Mouse (Mus musculus) embryonic facial prominence, embryonic 12.5 days (tissue): ENCODE measurements around the gene Prss12. TPM values are rescaled to one million over a fixed set of nuclear protein-coding genes. Genes with fewer than 3 reads are reported as not detected.

Source experiments
- ATAC-seq: fragments of 200-750 bp; cut with Nextera tagmentation; 2 replicates; pipeline ENCODE4 v1.8.0; 2017; ENCODE audit not compliant: insufficient number of reproducible peaks, insufficient read depth, low FRiP score, low TSS enrichment
- H3K27ac ChIP-seq: fragments of 300-500 bp; sonication (generic); 2 replicates; pipeline ENCODE4 v1.5.1; 2016; ENCODE audit warnings: mild to moderate bottlenecking
- H3K27me3 ChIP-seq: fragments of 300-500 bp; sonication (generic); 2 replicates; pipeline ENCODE4 v1.6.1; 2016; ENCODE audit warnings: mild to moderate bottlenecking, moderate library complexity
- H3K36me3 ChIP-seq: fragments of 300-500 bp; sonication (generic); 2 replicates; pipeline ENCODE4 v1.6.1; 2016; ENCODE audit warnings: mild to moderate bottlenecking
- H3K4me1 ChIP-seq: fragments of 300-500 bp; sonication (generic); 2 replicates; pipeline ENCODE4 v1.6.1; 2016
- H3K4me2 ChIP-seq: fragments of 300-500 bp; sonication (generic); replicated peaks from 2 replicates; pipeline ENCODE4 v1.6.1; 2016; ENCODE audit warnings: mild to moderate bottlenecking, moderate library complexity
- H3K4me3 ChIP-seq: fragments of 300-500 bp; sonication (generic); 2 replicates; pipeline ENCODE4 v1.5.1; 2016; ENCODE audit warnings: mild to moderate bottlenecking
- H3K9ac ChIP-seq: fragments of 300-500 bp; sonication (generic); 2 replicates; pipeline ENCODE4 v1.6.1; 2016; ENCODE audit warnings: mild to moderate bottlenecking, moderate library complexity
- H3K9me3 ChIP-seq: fragments of 300-500 bp; sonication (generic); 2 replicates; pipeline ENCODE4 v1.6.1; 2016; ENCODE audit warnings: mild to moderate bottlenecking, moderate library complexity
- WGBS: fragments of 180-500 bp; shearing (Covaris S2); methylation state at CpG from one replicate; pipeline ENCODE4 v1.1.7; 2016; 5-methylcytosine and 5-hydroxymethylcytosine counted together
- polyA plus RNA-seq: library from polyadenylated mRNA; unstranded; fragments of >200 nt; fragmentation: Nextera tagmentation; extraction: Ambion mirVana; gene quantifications from 2 replicates; pipeline ENCODE4 v1.2.1, GENCODE M21; 2016

Gene Prss12
- polyA plus RNA-seq: 25.2 and 27.4 TPM in 2 replicates

DNA sequence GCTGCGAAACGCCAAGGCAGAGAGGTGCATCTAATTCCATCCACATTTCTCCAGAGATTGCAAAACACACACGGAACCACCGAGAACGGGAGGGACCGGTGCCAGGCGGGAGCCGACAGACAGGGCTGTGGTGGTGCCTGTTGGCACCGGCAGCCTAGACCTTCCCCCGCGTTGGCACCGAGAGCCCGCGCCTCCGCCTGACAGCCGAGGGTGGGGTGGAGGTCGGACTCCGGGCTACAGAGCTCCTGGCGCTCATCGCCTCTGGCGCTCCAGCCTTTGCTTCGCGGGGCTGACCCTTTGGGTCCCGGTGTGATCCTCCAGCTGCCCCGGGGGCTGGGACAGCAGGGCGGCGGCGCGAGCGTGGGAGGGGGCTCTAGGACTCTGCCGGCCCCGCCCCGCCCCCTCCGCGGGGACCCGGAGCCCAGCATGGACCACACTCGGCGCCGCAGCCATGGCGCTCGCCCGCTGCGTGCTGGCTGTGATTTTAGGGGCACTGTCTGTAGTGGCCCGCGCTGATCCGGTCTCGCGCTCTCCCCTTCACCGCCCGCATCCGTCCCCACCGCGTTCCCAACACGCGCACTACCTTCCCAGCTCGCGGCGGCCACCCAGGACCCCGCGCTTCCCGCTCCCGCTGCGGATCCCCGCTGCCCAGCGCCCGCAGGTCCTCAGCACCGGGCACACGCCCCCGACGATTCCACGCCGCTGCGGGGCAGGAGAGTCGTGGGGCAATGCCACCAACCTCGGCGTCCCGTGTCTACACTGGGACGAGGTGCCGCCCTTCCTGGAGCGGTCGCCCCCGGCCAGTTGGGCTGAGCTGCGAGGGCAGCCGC, at the start of gene Prss12:
Prss12 (plus strand) TSS at position 206 of the 830 bp plus-strand sequence.
- peaks cover 12% of the 10 kb centered on the region for H3K27me3 ChIP-seq
- H3K27ac ChIP-seq: no peak within 1 kb of the TSS

GRCm38 (mm10) chr3:123397562-123398481, 48.9 kb upstream of the Prss12 start:
- ATAC-seq: peak; percentile 47; the same call in 1 of the 2 replicates
- WGBS: 43% methylated on average over 9 of the region's 9 CpGs

More for the DNA sequence above, at the start of gene Prss12:
- Histone ChIP-seq H3K9me3 (no peaks in the 10 kb centered on the region), H3K4me3 (peak within 1 kb of the TSS; percentile 76), H3K9ac (peak within 1 kb of the TSS; percentile 77), H3K36me3 (no peaks in the 10 kb centered on the region), H3K4me2 (peak within 1 kb of the TSS; percentile 100), H3K4me1 (peaks cover 17% of the 10 kb centered on the region; the same call in 1 of the 2 replicates)
- ATAC-seq: peak; percentile 85
- under 1% methylated on average over 79 of the region's 84 CpGs for WGBS

GRCm38 (mm10) chr3:123404945-123405344, 41.8 kb upstream of the Prss12 start:
- no peak overlapping the region for H3K4me3 ChIP-seq
- no peak for ATAC-seq
- H3K4me1 ChIP-seq: no peaks in the 10 kb centered on the region
- 80% methylated on average over 3 of the region's 3 CpGs for WGBS
- H3K36me3 ChIP-seq: no peaks in the 10 kb centered on the region
- no peaks in the 10 kb centered on the region for H3K27me3 ChIP-seq
- no peak overlapping the region for H3K27ac ChIP-seq
- H3K9ac ChIP-seq: no peak overlapping the region
- H3K9me3 ChIP-seq: no peaks in the 10 kb centered on the region
- H3K4me2 ChIP-seq: no peak overlapping the region

More at GRCm38 (mm10) chr3:123397562-123398481, 48.9 kb upstream of the Prss12 start:
- H3K4me2 ChIP-seq: no peak overlapping the region
- no peak overlapping the region for H3K4me3 ChIP-seq
- H3K27me3 ChIP-seq: no peaks in the 10 kb centered on the region
- H3K36me3 ChIP-seq: no peaks in the 10 kb centered on the region
- no peaks in the 10 kb centered on the region for H3K9me3 ChIP-seq
- H3K27ac ChIP-seq: peak overlapping the region; percentile 60
- H3K4me1 ChIP-seq: no peaks in the 10 kb centered on the region
- H3K9ac ChIP-seq: no peak overlapping the region

DNA sequence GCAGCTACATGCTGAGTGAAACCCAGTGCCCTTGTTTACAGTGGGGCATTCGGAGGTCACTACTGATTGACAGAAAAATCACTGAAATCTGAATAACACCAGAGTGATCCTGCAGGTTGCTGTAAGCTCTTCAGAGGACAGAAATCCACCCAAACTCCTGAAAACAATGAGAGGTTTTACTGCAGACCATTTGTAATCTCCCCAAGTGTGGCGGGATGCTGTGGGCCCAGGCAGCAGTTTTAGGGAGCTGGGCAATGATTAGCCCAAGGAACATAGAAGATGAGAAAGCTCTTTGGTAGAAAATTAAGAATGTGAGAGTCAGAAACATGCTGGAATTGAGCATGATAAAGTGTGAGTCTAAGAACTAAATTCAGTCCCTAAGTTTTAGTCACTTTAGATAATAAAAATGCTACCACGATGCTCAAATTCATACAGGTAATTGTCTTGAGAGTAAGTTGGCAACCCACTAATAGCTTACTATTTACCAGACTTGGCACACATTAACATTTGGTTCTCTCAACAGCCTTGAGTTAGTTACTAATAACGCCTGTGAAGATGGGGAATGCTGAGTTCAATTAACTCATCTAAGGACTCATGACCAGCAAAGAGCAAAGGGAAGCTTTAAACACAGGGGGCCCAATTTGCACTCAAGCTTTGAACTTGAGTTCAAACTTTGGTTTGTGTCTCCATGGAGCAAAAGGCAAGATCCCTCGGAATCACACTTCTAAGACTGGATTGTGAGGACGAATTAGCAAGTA, 34.7 kb upstream of the Prss12 start:
- Histone ChIP-seq H3K4me3 (no peak overlapping the region), H3K9ac (no peak overlapping the region), H3K36me3 (no peaks in the 10 kb centered on the region), H3K4me1 (no peaks in the 10 kb centered on the region), H3K27ac (no peak overlapping the region), H3K9me3 (no peaks in the 10 kb centered on the region), H3K4me2 (no peak overlapping the region), H3K27me3 (no peaks in the 10 kb centered on the region)
- ATAC-seq: no peak
- 78% methylated on average over 6 of the region's 6 CpGs for WGBS

DNA sequence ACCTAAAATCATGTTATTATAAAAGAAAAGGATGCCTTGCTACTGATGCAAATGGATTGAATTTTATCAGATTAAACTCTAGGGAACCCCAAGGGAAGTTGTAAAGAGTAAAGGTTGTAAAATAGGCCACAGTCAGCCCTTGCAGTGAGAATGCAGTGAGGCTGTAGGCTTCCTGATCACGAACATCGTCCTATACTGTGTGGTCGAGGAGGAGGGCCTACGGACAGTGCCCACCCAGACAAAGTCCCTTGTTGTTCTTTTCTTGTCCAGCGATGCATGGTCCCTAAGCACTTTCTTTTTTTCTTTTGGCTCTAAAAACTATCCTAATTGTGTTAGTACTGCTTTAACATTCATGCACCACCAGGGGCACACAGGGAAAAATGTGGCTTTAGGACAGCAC, 33.5 kb upstream of the Prss12 start:
- no peaks in the 10 kb centered on the region for H3K9me3 ChIP-seq
- 55% methylated on average over 5 of the region's 5 CpGs for WGBS
- H3K36me3 ChIP-seq: no peaks in the 10 kb centered on the region
- no peak for ATAC-seq
- H3K4me2 ChIP-seq: no peak overlapping the region
- H3K4me3 ChIP-seq: no peak overlapping the region
- no peak overlapping the region for H3K27ac ChIP-seq
- H3K4me1 ChIP-seq: no peaks in the 10 kb centered on the region
- H3K27me3 ChIP-seq: no peaks in the 10 kb centered on the region
- H3K9ac ChIP-seq: no peak overlapping the region

DNA sequence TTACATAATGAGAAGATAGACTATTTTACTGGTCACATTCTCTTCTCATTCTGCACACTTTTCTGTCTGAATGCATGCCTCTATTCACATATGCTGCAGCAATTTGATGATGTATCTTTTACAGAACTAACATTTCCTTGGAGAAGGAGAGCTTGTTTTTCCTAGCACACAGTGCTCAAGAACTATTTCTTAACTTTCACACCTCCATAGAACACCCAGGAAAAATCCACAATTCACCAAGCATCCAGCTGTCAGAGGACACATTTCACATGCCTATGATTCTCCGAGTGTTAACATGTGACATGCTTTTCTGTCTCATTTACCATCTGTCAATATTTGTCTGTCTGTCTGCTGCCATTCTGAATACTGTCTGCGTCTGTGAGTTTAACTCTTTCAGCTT, 21.1 kb upstream of the Prss12 start:
- no peaks in the 10 kb centered on the region for H3K4me1 ChIP-seq
- no peak overlapping the region for H3K4me3 ChIP-seq
- H3K36me3 ChIP-seq: no peaks in the 10 kb centered on the region
- no peak overlapping the region for H3K9ac ChIP-seq
- no peaks in the 10 kb centered on the region for H3K27me3 ChIP-seq
- WGBS: 68% methylated on average over 2 of the region's 2 CpGs
- no peak overlapping the region for H3K27ac ChIP-seq
- H3K9me3 ChIP-seq: no peaks in the 10 kb centered on the region
- ATAC-seq: no peak
- no peak overlapping the region for H3K4me2 ChIP-seq

GRCm38 (mm10) chr3:123428005-123428404, 18.7 kb upstream of the Prss12 start:
- no peaks in the 10 kb centered on the region for H3K36me3 ChIP-seq
- no peak overlapping the region for H3K27ac ChIP-seq
- H3K4me3 ChIP-seq: no peak overlapping the region
- H3K9me3 ChIP-seq: no peaks in the 10 kb centered on the region
- WGBS: 49% methylated on average over 4 of the region's 4 CpGs
- no peaks in the 10 kb centered on the region for H3K4me1 ChIP-seq
- H3K4me2 ChIP-seq: no peak overlapping the region
- no peak overlapping the region for H3K9ac ChIP-seq
- no peaks in the 10 kb centered on the region for H3K27me3 ChIP-seq
- ATAC-seq: no peak

DNA sequence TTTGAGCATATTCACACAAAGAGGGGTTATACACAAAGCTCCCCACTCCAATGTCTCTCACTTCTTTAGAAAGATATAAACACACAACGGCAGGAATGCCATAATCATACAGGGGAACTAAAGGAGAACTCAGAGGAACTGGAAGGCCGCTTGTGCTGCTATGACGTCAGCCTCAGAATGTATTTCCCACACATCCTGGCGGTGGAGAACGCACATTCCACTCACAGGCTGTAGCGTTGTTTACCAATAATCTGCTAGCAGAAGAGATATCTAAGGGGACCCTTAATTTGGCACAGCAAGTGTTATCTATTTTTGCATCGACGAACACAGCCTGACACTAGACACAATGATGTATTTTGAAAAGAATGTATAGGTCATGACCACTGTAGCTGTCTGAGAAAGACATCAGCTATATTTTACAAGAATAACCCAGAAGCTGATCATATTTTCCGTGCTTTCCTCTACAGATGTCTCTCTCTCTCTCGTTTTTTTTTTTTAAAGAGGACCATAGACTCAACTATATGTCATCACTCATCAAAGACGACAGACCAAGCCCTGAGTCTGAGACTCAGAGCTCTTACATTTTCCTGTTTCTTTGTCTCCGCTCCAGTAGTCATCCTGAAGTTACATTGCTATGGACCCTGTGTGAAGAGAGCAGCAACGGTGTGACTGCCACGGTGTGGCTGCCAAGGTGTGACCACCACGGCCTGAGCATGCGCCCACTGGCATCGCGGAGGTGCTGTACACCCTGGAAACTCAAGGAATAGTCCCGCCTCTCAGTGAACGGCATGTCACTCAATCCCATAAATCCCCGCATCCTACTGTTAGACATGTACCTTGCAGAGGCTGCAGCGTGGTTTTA, 16.9 kb upstream of the Prss12 start:
- no peak overlapping the region for H3K4me2 ChIP-seq
- no peak overlapping the region for H3K27ac ChIP-seq
- no peaks in the 10 kb centered on the region for H3K36me3 ChIP-seq
- no peak overlapping the region for H3K9ac ChIP-seq
- no peak for ATAC-seq
- 81% methylated on average over 22 of the region's 22 CpGs for WGBS
- no peaks in the 10 kb centered on the region for H3K4me1 ChIP-seq
- no peak overlapping the region for H3K4me3 ChIP-seq
- H3K27me3 ChIP-seq: no peaks in the 10 kb centered on the region
- H3K9me3 ChIP-seq: no peaks in the 10 kb centered on the region

DNA sequence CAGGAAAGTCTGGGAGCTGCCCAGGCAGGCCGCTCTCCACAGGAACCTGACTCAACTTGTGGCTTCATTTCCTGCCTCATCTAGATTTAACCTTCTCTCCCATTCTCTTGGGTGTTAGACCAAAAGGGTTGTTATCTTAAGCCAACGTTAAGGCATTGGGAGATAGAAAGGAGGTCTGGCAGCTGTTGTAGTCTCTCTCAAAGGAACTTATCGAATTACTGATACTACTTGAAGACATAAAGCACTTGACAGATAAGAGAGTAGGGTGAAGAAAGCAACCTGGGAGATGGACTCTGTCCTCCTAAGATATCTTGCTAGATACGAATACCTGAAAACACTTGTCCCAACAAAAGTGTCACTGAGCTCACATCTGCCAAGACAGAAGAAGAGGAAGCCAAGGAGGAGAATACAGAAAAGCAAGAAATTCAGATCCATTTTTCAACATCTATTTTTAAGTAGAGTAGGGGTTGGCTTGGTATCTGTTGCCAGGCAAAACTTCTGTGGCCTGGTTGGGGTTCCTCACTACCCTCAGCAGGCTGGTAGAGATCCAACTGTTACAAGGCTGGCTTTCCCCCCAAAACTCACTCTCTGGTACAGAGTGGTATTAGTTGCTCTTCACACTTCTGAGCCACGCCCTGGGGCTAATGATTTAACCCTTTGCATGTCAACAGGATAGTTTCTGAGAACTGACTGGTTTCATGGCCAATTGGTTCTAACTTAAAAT, 14.6 kb upstream of the Prss12 start:
- Histone ChIP-seq H3K4me2 (no peak overlapping the region), H3K4me3 (no peak overlapping the region), H3K27ac (no peak overlapping the region), H3K9ac (no peak overlapping the region), H3K36me3 (no peaks in the 10 kb centered on the region), H3K4me1 (no peaks in the 10 kb centered on the region), H3K27me3 (no peaks in the 10 kb centered on the region), H3K9me3 (no peaks in the 10 kb centered on the region)
- no peak for ATAC-seq
- WGBS: 72% methylated on average over 5 of the region's 5 CpGs

- no peak for ATAC-seq
- no peaks in the 10 kb centered on the region for H3K9me3 ChIP-seq
- no peaks in the 10 kb centered on the region for H3K36me3 ChIP-seq
- no peak overlapping the region for H3K4me2 ChIP-seq
- no peaks in the 10 kb centered on the region for H3K27me3 ChIP-seq
- no peak overlapping the region for H3K27ac ChIP-seq
- H3K9ac ChIP-seq: no peak overlapping the region
- no peaks in the 10 kb centered on the region for H3K4me1 ChIP-seq
- H3K4me3 ChIP-seq: no peak overlapping the region
- WGBS: 65% methylated on average over 3 of the region's 3 CpGs
Measured at GRCm38 (mm10) chr3:123433362-123433761, 13.4 kb upstream of the Prss12 start.
